Mouse (Mus musculus) cerebellum, adult 9-11 months (tissue): ENCODE data around the gene Elmod3.

Experiments
- DNase-seq: peaks from one replicate; pipeline ENCODE4 v3.0.0; 2022

The Elmod3 gene

DNA sequence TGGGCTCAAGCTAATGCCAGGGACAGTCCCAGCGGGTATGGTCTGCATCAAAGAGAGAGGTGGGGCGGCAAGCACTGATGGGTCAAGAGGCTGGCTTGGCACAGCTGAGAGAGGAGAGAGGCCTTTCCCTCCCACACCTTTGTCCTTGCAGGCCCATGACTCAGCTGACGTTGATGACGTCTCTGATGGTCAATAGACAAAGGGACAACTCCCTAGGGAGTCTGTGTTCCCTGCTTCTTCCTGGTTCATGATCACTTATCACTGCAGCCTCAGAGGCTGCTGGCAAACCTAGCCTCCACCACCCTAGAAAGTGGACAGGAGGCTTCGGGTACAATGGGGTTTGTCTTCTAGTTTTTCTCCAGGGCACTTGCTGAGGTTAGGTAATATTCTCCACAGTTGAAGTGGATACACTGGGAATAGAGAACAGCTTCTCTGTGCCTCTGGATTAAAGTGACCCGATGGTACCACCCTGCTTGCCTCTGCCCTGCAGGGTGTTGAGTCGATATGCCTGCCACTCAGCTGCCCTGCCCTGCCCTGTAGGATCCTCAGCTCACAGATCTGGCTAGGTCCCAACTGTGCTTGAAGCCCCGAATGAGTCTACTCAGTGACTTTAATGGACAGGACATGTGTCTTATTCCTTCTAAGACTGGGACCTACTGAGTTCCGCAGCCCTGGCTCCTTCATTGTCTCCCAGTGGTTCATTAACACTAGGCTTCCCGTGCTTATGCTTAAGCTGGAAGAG lies 69.6 kb downstream of the Elmod3 start:
- DNase-seq: no peak

- no peak for DNase-seq
These were observed 71.1 kb downstream of the Elmod3 start for GRCm38 (mm10) chr6:72527070-72527469.

- DNase-seq: no peak
These were observed 74.1 kb downstream of the Elmod3 start for GRCm38 (mm10) chr6:72524160-72524559.

DNA sequence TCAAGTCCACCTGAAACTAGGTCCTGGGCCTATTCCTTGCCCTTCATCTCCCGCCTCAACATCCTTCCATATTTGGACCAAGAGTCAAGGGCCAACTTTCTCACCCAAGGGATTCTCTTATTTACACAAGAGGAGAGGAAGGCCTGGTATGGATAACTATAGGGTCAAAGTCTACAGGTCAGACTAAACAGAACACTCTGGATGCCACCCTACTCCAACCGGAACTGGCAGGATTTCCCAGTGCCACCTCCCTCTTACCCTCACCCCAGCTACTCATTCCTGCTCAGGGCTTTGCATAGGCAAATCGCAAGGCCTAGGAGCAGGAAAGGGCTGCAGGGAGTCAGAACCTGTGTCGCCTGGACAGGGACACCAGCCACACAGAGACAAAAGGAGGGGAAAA lies 75.0 kb downstream of the Elmod3 start:
- no peak for DNase-seq

DNA sequence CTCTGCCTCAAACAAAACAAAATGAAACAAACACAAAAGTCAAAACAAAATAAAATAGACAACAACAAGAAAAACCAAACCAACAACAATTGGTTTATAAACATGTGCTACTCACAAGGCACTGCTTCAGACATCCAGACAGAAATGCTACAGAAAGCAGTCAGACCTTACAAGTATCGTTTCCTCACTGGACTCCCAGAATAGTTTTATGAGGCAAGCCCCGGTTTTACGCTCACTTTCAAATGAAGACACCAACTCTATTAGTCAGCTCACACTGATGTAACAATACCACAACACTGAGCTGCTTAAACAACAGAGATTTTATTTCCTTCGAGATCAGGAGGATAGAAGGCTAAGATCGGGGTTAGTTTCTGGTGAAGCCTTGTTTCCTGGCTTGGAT lies 75.9 kb downstream of the Elmod3 start:
- no peak for DNase-seq

DNA sequence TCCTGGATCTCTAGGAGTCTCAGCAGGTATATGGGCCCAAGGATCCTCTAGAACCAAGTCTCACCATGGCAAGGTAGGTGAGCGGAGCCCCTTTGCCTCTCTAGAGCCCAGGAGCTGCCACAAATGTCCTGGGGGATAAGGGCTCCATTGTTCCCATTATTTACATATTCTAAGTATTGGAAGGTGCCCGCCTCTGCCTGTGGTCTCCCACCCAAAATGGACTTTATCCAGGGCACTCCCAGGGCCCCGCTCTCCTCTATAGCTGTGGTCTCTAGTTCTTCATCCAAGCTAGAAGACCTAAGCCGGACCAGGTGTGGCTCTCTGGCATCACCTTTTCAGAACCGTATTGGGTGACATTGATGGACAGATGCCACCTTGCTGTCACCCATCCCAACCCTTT lies 76.6 kb downstream of the Elmod3 start, which contains the start of gene Sh2d6:
Gene Sh2d6, minus strand, starts transcription at position 101 of the 400 bp plus-strand sequence.
- no peak for DNase-seq

- DNase-seq: no peak
These were observed 77.3 kb downstream of the Elmod3 start for GRCm38 (mm10) chr6:72520904-72521303.

DNA sequence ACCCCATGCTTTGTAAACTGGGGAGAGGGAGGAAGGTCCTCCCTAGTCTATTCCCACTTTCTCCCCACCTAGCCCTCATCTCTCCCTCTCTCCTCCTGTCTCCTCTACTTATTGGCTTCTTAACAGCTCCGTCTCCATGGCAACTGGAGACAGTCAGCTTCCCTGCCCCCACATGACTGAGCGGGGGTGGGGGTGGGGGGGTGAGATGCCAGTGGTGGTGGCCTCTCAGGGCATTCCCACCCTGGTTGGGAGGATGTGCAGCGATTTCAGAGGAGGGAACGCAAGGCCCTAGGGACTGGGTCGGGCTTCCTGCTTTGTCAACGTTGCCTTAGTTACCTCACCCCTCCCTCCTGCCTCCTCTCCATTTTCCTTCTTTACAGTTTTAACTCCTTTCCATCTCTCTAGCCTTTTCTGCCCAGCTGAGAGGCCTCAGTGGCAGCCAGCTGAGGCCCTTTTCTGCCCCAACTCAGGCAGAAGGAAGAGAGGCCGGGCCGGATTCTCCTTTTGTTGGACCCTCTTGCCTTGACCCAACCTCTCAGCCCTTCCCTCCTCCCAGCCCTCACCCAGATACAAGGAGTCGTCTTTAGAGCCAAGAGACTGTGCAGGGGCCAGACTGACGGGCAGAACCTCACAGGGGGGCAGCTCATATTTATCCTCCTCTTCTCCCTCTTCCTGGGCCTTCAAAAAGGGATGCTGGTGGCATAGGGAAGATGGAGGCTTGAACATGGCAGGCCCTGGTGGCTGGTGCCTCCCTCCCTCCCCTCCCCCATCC lies 78.1 kb downstream of the Elmod3 start:
- no peak for DNase-seq

DNA sequence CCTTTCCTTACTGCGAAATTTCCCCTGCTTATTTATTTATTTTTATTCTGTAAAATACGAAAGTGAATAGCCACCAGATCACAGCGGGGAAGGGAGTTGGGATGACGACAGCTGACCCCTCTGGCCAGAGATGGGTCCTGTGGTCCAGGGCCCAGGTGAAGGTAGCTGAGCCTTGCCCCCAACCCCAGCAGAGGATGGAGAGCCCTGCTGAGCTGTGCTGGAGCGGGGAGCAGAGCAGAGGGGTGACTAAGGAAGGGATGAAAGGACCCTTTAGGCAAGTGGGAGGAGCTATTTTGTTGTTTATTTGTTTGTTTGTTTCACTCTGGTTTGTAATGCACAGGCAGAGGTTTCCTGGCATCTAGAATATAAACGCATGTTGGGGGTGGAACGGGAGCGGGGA lies 78.9 kb downstream of the Elmod3 start:
- no peak for DNase-seq

GRCm38 (mm10) chr6:72518842-72519241 lies 79.4 kb downstream of the Elmod3 start:
- no peak for DNase-seq
